Mouse (Mus musculus): Measurements from ENCODE around the gene Slc9a3r1.
A peak's percentile ranks its signal among the peaks of the same experiment; 100 is the strongest.

Slc9a3r1 gene

GRCm38 (mm10) chr11:115163568-115164150, 518 bp downstream of the Slc9a3r1 start:
- DNase-seq = peak; percentile 39

- DNase-seq = peak; percentile 72
Measured at GRCm38 (mm10) chr11:115164341-115164975, 1.3 kb downstream of the Slc9a3r1 start.

- peak; percentile 96 for DNase-seq
Measured at GRCm38 (mm10) chr11:115164976-115165374, 1.8 kb downstream of the Slc9a3r1 start.

GRCm38 (mm10) chr11:115166776-115167175, 3.6 kb downstream of the Slc9a3r1 start:
- no peak for DNase-seq

GRCm38 (mm10) chr11:115167631-115168249, 4.6 kb downstream of the Slc9a3r1 start:
- no peak for DNase-seq

- no peak for DNase-seq
Measured at GRCm38 (mm10) chr11:115169430-115169829, 6.3 kb downstream of the Slc9a3r1 start.

GRCm38 (mm10) chr11:115171125-115171524, 8.0 kb downstream of the Slc9a3r1 start:
- DNase-seq = peak; percentile 81

- DNase-seq = peak; percentile 85
Measured at GRCm38 (mm10) chr11:115172825-115173287, 9.7 kb downstream of the Slc9a3r1 start.

GRCm38 (mm10) chr11:115173549-115174339, 10.6 kb downstream of the Slc9a3r1 start:
- DNase-seq = peak; percentile 49

GRCm38 (mm10) chr11:115176399-115177190, 13.5 kb downstream of the Slc9a3r1 start:
- DNase-seq = no peak

GRCm38 (mm10) chr11:115177559-115178195, 14.5 kb downstream of the Slc9a3r1 start:
- DNase-seq = peak; percentile 90

GRCm38 (mm10) chr11:115178766-115179165, 15.6 kb downstream of the Slc9a3r1 start:
- peak; percentile 91 for DNase-seq

- no peak for DNase-seq
Measured at GRCm38 (mm10) chr11:115179191-115179590, 16.1 kb downstream of the Slc9a3r1 start.

- DNase-seq = peak; percentile 90
Measured at GRCm38 (mm10) chr11:115179881-115180280, 16.7 kb downstream of the Slc9a3r1 start.

- DNase-seq = peak; percentile 89
Measured at GRCm38 (mm10) chr11:115181913-115182638, 18.9 kb downstream of the Slc9a3r1 start.

- no peak for DNase-seq
Measured at GRCm38 (mm10) chr11:115184973-115185372, 21.8 kb downstream of the Slc9a3r1 start.

GRCm38 (mm10) chr11:115187224-115187639, 24.1 kb downstream of the Slc9a3r1 start, which contains the start of gene Tmem104:
Tmem104 (plus strand) TSS chr11:115187487.
- DNase-seq = peak; percentile 99

- no peak for DNase-seq
Measured at GRCm38 (mm10) chr11:115187693-115188092, 24.6 kb downstream of the Slc9a3r1 start, which contains the start of gene Nat9. Nat9 (minus strand) TSS chr11:115187859.

GRCm38 (mm10) chr11:115188539-115189231, 25.5 kb downstream of the Slc9a3r1 start:
- DNase-seq = no peak

- no peak for DNase-seq
Measured at GRCm38 (mm10) chr11:115189304-115189703, 26.2 kb downstream of the Slc9a3r1 start.

All from kidney, adult 9 months (tissue).